Mouse (Mus musculus) left cerebral cortex, adult 11 months (tissue): ENCODE data around the gene Gm21083.
"Not testable (repeated sequence)": the region's sequence is repeated elsewhere in the genome, so short reads cannot be mapped to it uniquely, and the experiment has no call there.

Experiments used
- DNase-seq: peaks from one replicate; pipeline ENCODE4 v3.0.0; 2022; ENCODE audit warnings: low spot score

Gm21083 gene

DNA sequence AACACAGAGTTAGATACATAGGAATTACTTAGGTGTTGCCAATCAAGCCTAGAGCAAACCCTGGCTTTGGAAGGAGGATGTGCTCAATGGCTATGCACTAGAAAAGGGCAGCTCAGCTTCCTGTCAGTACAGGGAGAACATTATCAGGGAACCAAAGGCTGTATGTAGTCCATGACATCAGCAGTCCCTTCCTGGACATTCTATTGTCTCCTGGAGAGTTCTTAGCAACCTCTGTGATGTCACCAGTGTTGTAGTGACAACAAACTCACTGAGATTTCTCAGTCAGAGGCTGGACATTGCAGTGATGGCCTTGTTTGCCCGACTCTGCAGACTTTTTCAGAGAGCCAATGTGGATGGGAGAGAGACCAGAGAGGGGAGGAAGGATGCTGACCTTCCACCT lies at the start of gene Gm21083:
Gm21083 (plus strand) TSS at position 301 of the 400 bp plus-strand sequence.
- DNase-seq, result not testable (repeated sequence)

DNA sequence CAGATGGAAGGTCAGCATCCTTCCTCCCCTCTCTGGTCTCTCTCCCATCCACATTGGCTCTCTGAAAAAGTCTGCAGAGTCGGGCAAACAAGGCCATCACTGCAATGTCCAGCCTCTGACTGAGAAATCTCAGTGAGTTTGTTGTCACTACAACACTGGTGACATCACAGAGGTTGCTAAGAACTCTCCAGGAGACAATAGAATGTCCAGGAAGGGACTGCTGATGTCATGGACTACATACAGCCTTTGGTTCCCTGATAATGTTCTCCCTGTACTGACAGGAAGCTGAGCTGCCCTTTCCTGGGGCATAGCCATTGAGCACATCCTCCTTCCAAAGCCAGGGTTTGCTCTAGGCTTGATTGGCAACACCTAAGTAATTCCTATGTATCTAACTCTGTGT lies 48.0 kb upstream of the Gm21083 start, which contains the start of gene Gm21190:
Gm21190 (minus strand) TSS at position 101 of the 400 bp plus-strand sequence.
- not testable (repeated sequence) for DNase-seq

DNA sequence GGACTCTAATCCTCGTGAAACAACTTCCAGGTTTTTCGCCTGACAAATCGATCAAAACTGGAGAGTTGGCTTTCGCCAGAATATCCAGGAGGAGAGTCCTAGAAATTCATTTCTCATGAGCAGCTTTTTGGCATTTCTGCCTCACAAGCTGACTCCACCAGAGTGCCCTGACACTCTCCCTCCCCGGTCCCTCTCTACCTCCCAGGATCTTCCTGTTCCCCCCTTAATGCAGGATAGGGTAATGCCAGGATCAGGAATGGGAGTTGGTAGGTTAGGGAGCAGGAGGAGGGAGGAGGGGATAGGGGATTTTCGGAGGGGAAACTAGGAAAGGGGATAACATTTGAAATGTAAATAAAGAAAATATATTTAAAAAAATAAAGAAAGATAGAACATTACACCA lies 28.5 kb upstream of the Gm21083 start:
- not testable (repeated sequence) for DNase-seq

DNA sequence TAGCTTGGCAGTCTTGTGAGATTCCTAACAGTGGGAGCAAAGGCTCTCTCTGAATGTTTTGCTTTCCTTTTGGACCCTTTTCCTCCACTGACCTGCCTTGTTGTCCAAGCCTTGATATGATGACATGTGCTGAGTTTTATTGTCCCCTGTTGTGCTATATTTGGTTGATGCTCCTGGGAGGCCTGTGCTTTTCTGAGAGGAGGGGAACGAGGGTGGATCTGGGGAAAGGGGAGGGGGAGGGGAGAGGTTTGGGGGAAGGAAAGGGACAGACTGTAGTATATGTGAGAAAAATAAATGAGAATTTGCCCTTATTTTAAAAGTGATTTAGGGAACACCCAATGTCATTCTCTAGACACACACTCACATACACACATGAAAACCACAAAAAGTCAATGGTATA lies 28.0 kb upstream of the Gm21083 start:
- not testable (repeated sequence) for DNase-seq

DNA sequence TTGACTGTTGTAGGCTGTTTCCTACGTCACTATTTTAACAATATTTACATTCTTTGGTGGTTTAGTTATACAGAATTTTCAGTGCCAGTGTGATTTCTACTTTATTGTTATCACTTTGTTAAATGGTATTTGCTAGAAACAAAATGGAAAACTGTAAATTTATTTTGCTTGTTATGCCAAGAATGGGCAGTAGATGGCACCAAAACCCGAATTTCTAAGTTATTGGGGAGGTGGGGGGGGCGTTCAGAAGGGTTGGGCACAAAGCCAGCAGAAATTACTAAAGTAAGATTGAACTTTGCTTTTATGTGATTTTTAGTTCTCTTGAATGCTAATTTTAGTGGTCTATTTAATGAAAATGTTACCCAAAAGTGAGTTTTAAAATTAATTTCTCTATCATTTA lies 27.5 kb upstream of the Gm21083 start:
- DNase-seq, result not testable (repeated sequence)

DNA sequence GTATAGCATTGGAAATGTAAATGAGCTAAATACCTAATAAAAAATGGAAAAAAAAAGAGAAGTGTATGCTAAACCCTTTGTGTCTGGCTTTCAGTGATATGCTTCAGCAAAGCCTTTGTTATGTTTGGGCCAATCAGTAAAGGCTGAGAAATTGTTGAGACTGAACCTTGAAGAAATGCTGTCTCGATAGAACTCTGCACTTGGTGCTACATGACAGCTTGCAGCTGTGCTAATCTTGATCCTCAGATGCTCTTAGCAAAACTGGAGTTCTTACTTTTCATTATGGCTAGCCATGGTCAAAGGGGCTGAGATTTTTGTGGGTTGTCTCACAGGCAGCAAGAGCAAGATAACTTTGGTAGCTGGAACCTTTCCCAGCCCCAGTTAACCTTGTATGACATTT lies 18.5 kb upstream of the Gm21083 start:
- not testable (repeated sequence) for DNase-seq

DNA sequence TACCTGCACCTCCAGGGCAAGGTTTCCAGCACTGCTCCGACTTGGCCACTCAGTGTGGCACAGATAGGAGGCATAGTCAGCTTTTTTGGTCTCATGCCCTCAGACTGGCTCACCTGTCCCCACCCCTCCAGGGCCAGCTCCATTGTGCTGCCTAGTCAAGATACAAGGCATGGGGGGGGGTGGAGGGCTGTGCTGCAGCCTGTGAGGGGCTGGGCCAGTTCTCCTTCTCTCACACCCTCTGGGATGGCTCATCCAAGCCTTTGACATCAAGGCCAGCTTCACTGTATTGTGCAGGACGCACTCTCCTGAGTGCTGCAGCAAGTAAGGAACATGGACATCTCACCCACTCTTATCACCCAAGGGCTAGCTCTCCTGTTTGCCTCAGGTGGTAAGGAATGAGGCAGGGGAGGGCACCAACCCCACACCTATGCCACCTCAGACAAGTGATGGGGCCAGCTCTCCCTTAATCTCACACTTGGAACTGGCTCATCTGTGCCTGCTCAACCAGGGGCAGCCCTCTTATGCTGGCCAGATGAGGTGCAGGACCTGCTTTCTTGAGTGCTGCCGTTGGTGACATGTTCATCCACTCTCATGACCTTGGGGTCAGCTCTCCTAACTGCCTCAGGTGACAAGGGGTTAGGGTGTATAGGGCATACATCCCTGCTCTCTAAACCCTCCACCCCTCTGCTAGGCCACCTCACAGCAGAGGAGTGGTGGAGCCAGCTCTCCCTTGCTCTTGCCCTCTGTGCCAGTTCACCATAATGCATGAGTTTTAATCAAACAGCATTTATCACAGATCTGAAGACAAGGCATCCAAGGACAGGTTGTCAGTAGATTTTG lies 15.5 kb upstream of the Gm21083 start:
- not testable (repeated sequence) for DNase-seq

DNA sequence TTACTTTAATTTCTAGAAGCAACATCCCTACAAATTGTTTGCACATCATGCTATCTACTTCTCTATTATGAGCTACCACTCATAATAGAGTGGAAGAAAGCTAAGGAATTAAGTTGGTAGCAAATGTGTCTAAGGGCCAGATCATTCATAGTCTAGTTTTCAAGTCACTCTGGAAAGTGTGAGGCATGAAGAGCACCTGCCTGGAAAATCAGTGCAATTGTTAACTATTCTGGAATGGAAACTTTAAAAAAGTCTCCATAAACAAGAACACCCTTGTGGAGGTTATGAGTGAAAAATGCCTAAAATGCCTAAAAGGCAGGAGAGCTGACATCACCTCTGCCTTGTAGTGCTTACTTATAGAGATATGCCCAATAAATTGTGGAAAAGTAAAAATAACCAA lies 3.4 kb upstream of the Gm21083 start:
- not testable (repeated sequence) for DNase-seq

DNA sequence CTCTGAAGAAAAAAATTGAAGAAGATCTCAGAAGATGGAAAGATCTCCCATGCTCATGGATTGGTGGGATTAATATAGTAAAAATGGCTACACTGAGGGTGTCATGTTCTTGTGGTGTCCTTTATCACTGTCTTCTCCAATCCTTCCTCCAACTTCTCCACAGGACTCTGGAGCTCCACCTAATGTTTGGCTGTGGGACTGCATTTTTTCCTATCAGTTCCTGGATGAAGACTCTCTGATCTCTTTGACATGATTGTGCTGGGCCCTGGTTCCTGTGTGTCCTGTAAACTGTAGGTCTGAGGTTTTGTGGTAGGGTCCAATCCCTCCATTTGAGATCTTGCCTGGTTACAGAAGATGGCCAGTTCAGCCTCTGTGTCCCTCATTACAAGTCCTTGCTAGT lies 9.2 kb downstream of the Gm21083 start:
- DNase-seq, result not testable (repeated sequence)

DNA sequence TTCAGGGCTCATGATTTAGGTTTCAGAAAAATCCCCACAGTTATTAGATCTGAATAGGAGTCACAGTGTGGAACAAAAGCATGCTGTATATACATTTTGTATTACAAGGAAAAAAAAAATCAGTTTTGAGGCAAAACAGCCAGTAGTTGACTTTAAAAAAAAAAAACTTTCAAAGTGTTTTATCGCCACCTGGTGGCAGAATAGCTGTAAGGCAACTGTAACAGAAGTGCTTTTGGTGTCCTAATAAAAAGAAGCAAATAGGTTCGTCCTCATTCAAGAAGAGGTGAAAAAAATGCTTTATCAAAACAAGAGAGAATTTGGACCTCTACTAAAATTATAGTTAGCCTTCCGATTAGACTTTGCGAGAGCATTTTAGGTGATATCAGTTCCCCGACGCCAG lies 11.2 kb downstream of the Gm21083 start:
- DNase-seq, result not testable (repeated sequence)

DNA sequence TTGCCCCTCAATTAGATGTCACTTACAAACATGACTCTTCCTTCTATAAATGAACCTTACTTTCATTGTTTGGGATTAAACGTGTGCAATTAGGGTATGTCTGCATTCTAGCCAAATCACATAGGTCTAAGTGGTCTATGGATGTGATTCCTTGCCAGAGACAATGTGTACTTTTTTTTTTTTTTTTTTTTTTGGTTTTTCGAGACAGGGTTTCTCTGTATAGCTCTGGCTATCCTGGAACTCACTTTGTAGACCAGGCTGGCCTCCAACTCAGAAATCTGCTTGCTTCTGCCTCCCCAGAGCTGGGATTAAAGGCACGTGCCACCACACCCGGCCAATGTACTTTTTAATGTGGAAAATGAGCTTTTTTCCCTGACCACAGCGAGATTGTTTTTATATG lies 13.5 kb downstream of the Gm21083 start:
- not testable (repeated sequence) for DNase-seq

DNA sequence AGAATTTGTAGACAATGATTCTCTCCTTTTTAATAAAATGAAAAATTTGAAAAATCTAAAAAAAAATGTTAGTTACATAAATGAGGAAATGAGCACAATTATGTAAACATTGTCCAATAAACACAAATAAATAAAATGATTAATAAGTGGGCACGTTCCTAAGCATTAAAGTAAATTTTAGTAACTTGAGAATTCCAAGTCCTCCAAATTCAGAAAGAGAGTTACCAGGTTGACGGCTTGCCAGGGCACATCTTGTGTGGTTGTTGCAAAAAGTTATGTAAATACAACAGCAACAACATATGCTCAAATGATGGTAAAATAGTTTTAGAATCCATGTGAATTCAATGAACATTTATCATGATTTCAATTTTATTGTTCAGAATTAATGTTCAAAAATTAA lies 14.4 kb downstream of the Gm21083 start:
- DNase-seq, result not testable (repeated sequence)

DNA sequence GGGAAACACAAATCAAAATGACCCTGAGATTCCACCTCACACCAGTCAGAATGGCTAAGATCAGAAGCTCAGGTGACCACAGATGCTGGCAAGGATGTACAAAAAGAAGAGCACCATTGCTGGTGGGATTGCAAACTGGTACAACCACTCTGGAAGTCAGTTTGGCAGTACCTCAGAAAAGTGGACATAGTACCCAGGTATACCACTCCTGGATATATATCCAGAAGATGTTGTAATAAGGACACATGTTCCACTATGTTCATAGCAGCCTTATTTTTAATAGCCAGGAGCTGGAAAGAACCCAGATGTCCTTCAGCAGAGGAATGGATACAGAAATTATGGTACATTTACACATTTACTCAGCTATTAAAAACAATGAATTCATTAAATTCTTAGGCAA lies 21.7 kb downstream of the Gm21083 start:
- DNase-seq, result not testable (repeated sequence)

DNA sequence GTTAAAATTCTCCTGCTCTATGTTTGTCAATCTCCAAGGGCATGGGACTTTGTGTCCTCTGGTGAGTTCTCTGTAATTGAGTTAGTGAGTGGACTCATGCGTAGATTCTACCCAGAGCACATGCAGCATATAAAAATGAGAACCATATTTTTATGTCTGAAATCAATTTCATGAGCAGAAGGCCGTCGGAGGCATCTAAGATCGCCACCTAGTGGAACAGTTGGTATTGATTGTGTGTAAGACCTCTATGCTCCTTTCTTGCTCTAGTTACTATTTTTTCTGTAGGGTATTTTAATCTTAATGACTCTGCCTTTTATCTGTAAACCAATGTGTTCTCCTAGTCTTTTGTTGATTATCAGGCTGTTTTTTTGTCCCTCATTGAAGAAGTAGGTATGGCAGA lies 23.2 kb downstream of the Gm21083 start:
- not testable (repeated sequence) for DNase-seq

DNA sequence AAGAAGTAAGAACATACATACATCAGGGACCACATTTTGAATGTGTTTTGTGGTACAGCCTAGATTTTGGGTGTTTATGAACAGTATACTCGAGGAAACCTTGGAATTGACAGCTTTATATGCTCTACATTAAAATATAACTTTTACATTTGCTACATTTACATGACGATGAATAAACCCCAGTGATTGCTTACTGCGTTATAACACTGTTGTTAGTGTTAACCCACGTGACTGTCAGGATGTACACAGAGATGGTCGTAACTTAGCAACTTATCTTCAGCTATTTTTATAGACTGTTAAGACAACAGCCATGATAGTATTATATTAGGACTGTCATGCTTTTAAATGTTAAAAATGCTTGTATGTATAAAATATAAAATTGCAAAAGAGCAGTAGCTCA lies 24.3 kb downstream of the Gm21083 start:
- not testable (repeated sequence) for DNase-seq

DNA sequence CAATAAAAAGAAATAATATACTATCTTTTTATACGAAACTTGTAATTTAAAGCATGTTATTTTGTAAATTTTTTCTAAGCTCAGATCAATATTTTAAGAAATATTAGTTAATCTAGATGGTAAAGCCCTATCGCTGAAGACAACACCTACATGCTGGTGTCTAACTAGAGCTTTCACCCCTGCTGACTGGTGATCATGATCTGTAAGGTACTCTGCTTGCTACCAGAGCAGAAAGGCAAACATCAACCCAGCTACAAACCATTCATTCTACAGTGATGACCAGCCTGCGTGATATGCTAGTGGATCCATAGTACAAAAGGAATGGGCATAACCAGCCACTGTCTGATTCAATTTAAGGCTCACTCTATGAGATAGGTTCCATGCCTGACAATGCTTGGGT lies 24.8 kb downstream of the Gm21083 start:
- DNase-seq, result not testable (repeated sequence)

DNA sequence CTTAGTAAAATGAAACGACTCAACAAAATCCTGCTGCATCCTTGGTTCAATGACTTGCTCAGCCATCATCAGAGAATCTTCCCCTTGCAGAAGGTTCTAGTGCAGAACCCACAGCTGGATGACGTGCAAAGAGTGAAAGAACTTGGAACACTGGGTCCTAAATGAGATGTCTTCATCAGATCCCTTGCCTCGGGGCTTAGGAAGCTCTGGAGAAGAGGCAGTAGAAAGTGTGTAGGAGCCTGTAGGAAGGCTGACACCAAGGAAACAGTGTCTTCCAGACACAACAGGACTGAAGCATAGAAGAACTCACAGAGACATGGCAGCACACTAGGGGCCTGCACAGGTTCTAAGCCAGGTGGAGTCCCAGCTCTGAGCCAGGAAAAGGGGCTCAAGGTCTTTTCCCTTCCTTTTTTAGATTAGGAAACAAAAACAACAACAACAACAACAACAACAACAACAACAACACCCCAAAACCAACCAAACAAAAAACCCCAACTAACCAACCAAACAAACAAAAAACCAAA lies 25.4 kb downstream of the Gm21083 start:
- not testable (repeated sequence) for DNase-seq

DNA sequence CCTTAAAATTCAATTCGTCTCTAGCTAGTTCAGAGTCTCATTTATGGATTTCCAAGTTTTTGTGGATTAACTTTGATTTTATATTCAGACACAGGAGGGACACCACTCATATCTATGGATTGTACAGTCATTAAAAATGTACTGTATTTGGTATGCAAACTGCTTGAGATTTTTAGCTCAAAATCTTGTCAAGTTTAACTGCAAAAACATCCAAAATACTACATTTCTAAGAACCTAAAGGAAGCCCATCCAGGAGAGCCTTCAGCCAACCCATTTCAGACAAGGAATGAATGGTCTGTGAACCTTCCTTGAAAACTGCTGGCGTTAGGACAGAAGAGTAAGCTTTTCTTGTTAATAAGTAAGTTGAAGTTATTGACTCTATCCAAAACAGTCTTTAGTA lies 25.9 kb downstream of the Gm21083 start:
- not testable (repeated sequence) for DNase-seq

DNA sequence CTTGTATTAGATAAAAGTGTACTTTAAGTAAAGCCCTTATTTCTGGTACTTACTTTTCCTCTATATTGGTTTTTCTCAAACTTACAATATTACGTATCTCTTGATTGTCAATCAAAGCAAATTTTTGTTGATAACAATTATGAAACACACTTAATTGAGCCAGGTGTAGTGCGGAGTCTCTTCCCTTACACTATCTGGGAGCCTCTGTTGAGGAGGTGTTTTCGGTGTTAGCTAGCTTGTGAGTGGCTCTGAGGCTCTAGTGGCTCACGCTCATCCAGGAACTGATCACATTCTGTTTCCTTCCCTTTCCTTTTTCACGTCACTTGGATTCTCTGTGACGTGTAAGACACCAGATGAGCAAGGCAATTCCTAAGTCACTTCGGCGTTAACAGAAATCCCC lies 26.5 kb downstream of the Gm21083 start:
- not testable (repeated sequence) for DNase-seq

DNA sequence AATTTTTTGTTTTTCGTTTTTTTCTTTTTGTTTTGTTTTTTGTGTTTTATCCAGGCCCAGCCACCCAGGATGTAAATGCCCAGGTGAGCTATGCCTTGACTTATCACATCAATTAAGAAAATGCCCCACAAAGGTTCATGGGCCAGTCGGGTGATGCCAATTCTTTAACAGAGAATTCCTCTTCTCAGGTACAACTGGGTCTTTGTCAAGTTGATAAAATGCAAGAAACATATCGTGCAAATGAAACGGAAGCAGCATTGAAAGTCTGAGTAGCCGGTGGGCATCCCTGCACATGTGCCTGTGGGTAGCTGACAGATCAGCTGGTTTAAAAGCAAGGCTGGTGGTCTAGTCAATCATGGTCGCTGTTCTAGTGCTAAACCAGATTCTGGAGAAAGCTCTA lies 29.5 kb downstream of the Gm21083 start:
- not testable (repeated sequence) for DNase-seq

DNA sequence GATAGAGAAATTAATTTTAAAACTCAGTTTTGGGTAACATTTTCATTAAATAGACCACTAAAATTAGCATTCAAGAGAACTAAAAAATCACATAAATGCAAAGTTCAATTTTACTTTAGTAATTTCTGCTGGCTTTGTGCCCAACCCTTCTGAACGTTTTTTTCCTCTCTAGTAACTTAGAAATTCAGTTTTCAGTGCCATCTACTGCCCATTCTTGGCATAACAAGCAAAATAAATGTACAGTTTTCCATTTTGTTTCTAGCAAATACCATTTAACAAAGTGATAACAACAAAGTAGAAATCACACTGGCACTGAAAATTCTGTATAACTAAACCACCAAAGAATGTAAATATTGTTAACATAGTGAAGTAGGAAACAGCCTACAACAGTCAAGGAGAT lies 33.6 kb downstream of the Gm21083 start:
- DNase-seq, result not testable (repeated sequence)

DNA sequence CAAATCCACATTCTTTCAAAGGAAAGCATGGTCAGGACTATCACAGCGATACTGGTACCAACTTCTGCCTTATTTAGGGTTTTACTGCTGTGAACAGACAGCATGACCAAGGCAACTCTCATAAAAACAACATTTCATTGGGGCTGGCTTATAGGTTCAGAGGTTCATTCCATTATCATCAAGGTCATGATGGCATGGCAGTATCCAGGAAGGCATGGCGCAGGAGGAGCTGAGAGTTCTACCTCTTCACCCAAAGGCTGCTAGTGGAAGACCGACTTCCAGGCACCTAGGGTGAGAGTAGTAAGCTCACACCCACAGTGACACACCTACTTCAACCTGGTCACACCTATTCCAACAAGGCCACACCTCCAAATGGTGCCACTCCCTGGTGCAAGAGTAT lies 39.1 kb downstream of the Gm21083 start:
- DNase-seq, result not testable (repeated sequence)

DNA sequence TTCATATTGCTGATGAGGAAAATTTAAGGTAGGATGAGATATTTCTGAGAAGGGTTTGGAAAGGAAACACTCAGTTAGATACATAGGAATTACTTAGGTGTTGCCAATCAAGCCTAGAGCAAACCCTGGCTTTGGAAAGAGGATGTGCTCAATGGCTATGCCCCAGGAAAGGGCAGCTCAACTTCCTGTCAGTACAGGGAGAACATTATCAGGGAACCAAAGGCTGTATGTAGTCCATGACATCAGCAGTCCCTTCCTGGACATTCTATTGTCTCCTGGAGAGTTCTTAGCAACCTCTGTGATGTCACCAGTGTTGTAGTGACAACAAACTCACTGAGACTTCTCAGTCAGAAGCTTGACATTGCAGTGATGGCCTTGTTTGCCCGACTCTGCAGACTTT lies 41.6 kb downstream of the Gm21083 start, which contains the start of gene Speer4d:
Speer4d (plus strand) TSS at position 301 of the 400 bp plus-strand sequence.
- DNase-seq, result not testable (repeated sequence)
